Mouse (Mus musculus) bone marrow macrophage, adult 2 months (primary cell): ENCODE results near the gene Dnajc2.
"Not testable (repeated sequence)": the region's sequence is repeated elsewhere in the genome, so short reads cannot be mapped to it uniquely, and the experiment has no call there.

ENCODE experiments used
- CTCF ChIP-seq: IDR thresholded peaks from 2 replicates; pipeline ENCODE4 v1.5.1; 2012; ENCODE audit warnings: low read depth, mild to moderate bottlenecking, low read length, moderate library complexity
- POLR2A ChIP-seq: IDR thresholded peaks from 2 replicates; pipeline ENCODE4 v1.6.1; 2012; ENCODE audit warnings: mild to moderate bottlenecking, low read depth, low read length, borderline replicate concordance

DNA sequence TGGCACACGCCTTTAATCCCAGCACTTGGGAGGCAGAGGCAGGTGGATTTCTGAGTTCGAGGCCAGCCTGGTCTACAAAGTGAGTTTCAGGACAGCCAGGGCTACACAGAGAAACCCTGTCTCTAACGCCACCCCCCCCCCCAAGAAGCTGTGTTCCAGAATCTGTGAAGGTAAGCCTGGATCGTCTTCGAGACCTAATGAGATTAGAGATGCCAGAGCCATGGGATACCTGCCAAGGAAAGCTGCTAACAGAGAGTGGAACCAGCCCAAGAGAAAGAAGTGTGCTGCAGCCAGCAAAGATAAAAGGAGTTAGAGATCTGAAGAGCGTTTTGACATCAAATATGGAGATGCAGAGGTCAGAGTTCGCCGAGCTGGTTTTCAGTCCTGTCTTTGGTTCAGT is 77.0 kb downstream of the Dnajc2 start:
- TF ChIP-seq POLR2A, CTCF: not testable (repeated sequence)
